Mouse (Mus musculus): ENCODE data around the gene Itfg2. TPM values are rescaled to one million over a fixed set of nuclear protein-coding genes. Genes with fewer than 3 reads are reported as not detected.

Itfg2 gene
- polyA plus RNA-seq, 1 experiment, result 38.0 TPM

DNA sequence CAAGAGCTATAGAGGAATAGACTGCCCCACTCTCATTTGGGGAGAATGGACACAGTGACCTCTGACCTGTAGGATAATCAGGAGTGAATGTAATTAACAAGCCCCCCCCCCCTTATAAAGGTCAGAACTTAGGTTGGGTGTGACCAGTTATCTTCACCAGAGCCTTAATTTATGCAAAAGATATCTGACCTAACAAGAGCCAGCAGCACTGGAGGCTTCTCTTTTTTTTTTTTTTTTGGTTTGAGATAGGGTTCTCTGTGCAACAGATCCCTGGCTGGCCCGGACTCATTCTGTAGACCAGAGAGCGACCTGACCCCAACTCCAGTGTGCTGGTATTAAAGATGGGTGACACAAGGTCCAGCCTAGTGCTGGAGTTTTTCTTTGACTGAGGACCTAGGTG is 4.6 kb upstream of the Itfg2 start:
- Histone ChIP-seq H3K27ac (ENCODE audit: control insufficient read depth, insufficient read depth, low read depth, low read length, poor library complexity) (no peak overlapping the region), H3K4me3 (replicated peaks; ENCODE audit: control insufficient read depth, low read depth, low read length) (no peak overlapping the region), H3K4me1 (ENCODE audit: control insufficient read depth, insufficient read depth, low read length) (no peaks in the 10 kb centered on the region)
- WGBS, result 47% methylated on average over 2 of the region's 2 CpGs
- TF ChIP-seq POLR2A (IDR thresholded peaks at IDR 0.05; ENCODE audit: borderline replicate concordance, control insufficient read depth, low read depth, low read length) (no peak), CTCF (IDR thresholded peaks at IDR 0.05; ENCODE audit: control insufficient read depth, insufficient read depth, low read length) (no peak)

DNA sequence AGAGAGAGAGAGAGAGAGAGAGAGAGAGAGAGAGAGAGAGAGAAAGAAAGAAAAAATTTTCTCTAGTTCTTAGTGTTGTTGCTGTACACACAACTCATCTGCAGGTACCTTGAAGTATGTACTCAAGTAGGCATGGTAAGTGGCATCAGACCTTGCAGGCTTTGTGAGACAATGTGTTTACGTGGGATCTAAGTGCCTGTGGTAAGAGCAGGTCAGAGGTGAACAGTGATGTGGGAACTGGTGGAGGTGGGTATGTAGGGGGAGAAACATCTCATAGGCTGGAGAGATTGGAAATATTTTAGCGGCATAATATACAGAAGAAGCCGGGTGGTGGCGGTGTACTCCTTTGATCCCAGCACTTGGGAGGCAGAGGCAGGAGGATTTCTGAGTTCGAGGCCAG is 2.8 kb upstream of the Itfg2 start:
- 89% methylated on average over 5 of the region's 5 CpGs for WGBS
- Histone ChIP-seq H3K4me1 (ENCODE audit: control insufficient read depth, insufficient read depth, low read length) (no peaks in the 10 kb centered on the region; the same call in 1 of the 2 replicates), H3K27ac (ENCODE audit: control insufficient read depth, insufficient read depth, low read depth, low read length, poor library complexity) (no peak overlapping the region), H3K4me3 (replicated peaks; ENCODE audit: control insufficient read depth, low read depth, low read length) (no peak overlapping the region)
- TF ChIP-seq CTCF (IDR thresholded peaks at IDR 0.05; ENCODE audit: control insufficient read depth, insufficient read depth, low read length), result no peak
- no peak for TF ChIP-seq POLR2A (IDR thresholded peaks at IDR 0.05; ENCODE audit: borderline replicate concordance, control insufficient read depth, low read depth, low read length)

DNA sequence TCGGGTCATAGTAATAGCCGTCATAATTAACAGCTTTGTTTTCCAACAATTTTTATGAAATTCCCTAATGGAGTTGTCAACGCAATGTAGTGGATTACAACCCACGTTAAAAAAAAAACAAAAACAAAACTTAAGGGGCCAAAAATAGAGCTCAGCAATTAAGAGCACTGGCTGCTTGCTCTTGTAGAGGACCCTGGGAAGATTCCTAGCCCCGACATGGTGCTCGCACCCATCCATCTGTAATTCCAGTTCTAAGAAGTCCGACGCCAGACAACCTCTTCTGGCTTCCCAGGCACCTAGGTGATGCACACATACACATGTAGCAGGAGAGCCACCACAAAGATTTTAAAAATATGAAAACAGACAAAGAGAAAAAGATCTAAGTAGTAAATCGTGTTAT is 315 bp upstream of the Itfg2 start:
- 35% methylated on average over 9 of the region's 9 CpGs for WGBS
- Histone ChIP-seq H3K27ac (ENCODE audit: control insufficient read depth, insufficient read depth, low read depth, low read length, poor library complexity) (no peak overlapping the region), H3K4me3 (replicated peaks; ENCODE audit: control insufficient read depth, low read depth, low read length) (peak overlapping the region; percentile 89), H3K4me1 (ENCODE audit: control insufficient read depth, insufficient read depth, low read length) (no peaks in the 10 kb centered on the region; the same call in 1 of the 2 replicates)
- no peak for TF ChIP-seq CTCF (IDR thresholded peaks at IDR 0.05; ENCODE audit: control insufficient read depth, insufficient read depth, low read length)
- TF ChIP-seq POLR2A (IDR thresholded peaks at IDR 0.05; ENCODE audit: borderline replicate concordance, control insufficient read depth, low read depth, low read length), result no peak

DNA sequence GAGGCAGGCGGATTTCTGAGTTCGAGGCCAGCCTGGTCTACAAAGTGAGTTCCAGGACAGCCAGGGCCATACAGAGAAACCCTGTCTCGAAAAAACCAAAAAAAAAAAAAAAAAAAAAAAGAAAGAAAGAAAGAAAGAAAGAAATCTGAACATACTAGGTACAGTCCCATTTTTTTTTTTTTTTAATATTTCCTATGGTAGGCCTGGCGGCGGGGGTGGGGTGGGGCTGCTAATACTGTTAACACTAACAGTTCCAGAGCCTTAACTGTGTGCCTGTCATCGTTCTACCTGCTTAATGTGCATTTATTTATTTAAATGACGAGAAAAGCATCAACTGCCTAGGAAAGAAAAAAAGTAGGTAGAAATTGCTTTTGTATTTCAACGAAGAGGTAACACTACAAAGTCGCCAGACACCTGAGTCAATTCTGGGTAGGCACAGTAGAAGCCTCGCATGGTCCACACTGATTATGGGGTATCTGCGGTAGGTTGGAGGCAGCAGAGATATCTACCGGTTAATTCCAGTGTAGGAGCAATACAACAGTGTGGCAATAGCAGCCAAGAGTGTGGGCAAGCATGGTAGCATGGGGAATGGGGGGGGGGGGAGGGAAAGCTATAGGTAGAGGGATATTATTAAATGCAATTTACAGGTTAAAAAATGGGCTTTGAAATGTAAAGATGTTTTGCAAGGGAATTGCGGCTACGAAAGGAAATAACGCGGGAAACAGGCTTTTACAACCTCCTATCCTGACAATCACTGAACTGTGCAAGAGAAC is 1.0 kb downstream of the Itfg2 start:
- TF ChIP-seq CTCF (IDR thresholded peaks at IDR 0.05; ENCODE audit: control insufficient read depth, insufficient read depth, low read length) (no peak), POLR2A (IDR thresholded peaks at IDR 0.05; ENCODE audit: borderline replicate concordance, control insufficient read depth, low read depth, low read length) (no peak)
- Histone ChIP-seq H3K4me1 (ENCODE audit: control insufficient read depth, insufficient read depth, low read length) (no peaks in the 10 kb centered on the region; the same call in 1 of the 2 replicates), H3K27ac (ENCODE audit: control insufficient read depth, insufficient read depth, low read depth, low read length, poor library complexity) (no peak overlapping the region), H3K4me3 (replicated peaks; ENCODE audit: control insufficient read depth, low read depth, low read length) (peak overlapping the region; percentile 89)
- WGBS, result 36% methylated on average over 16 of the region's 16 CpGs

DNA sequence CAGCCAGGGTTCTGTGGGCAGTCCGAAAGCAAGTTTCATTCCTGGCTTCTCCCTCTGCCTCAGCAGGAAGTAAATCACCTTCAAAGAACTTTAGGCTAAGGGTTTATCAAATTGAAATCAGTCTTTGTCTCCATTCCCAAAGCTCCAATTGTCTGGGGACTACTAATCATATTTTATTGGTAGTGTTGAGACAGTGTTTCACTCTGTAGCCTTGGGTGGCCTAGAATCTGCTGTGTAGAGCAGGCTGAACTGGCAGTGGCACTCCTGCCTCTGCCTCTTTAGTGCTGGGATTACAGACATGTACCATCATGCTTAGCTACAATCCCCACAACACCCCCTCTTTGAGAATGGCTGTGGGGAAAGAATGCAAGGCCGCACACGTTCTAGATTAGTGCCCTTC is 3.3 kb downstream of the Itfg2 start:
- WGBS, result 92% methylated on average over 3 of the region's 3 CpGs
- H3K27ac ChIP-seq (ENCODE audit: control insufficient read depth, insufficient read depth, low read depth, low read length, poor library complexity), result no peak overlapping the region
- no peaks in the 10 kb centered on the region; the same call in 1 of the 2 replicates for H3K4me1 ChIP-seq (ENCODE audit: control insufficient read depth, insufficient read depth, low read length)
- no peak overlapping the region for H3K4me3 ChIP-seq (replicated peaks; ENCODE audit: control insufficient read depth, low read depth, low read length)
- TF ChIP-seq POLR2A (IDR thresholded peaks at IDR 0.05; ENCODE audit: borderline replicate concordance, control insufficient read depth, low read depth, low read length) (no peak), CTCF (IDR thresholded peaks at IDR 0.05; ENCODE audit: control insufficient read depth, insufficient read depth, low read length) (no peak)

DNA sequence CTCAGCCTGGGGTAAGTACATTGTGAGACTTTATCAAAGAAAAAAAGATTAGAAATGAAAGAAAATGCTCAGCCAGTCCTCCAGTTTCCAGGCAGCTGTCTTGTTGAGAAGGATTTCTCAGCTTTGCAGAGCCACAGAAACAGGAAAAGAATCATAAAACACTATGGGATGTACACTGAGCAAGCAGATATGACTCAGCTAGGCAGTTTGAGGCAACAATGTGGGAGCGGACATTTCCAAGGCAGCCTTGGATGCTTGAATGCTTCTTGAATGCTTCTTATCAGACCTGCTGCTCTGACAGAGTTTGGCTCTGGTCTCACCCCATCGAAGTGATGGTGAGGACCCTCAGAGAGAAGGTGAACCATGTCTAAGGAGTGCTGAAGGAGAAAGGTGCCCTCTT is 3.7 kb downstream of the Itfg2 start:
- TF ChIP-seq CTCF (IDR thresholded peaks at IDR 0.05; ENCODE audit: control insufficient read depth, insufficient read depth, low read length) (no peak), POLR2A (IDR thresholded peaks at IDR 0.05; ENCODE audit: borderline replicate concordance, control insufficient read depth, low read depth, low read length) (no peak)
- 47% methylated on average over 2 of the region's 2 CpGs for WGBS
- no peaks in the 10 kb centered on the region; the same call in 1 of the 2 replicates for H3K4me1 ChIP-seq (ENCODE audit: control insufficient read depth, insufficient read depth, low read length)
- no peak overlapping the region for H3K27ac ChIP-seq (ENCODE audit: control insufficient read depth, insufficient read depth, low read depth, low read length, poor library complexity)
- no peak overlapping the region for H3K4me3 ChIP-seq (replicated peaks; ENCODE audit: control insufficient read depth, low read depth, low read length)

DNA sequence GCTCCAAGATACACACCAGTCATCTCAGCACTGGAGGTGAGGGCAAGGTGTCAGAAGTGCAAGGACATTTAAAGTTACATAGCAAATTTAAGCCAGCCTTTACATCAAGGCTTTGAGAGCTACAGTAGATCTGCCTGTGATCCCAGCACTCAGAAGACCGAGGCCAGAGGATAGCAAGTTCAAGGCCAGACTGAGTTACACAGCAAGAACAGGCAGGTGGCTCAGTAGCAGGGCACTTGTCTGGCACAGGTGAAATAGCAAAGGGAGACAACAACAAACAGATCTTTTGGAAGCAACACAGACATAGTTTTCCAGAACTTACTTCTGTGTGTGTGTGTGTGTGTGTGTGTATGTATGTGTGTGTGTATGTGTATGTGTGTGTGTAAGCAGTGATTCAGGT is 6.7 kb downstream of the Itfg2 start:
- Histone ChIP-seq H3K4me1 (ENCODE audit: control insufficient read depth, insufficient read depth, low read length) (no peaks in the 10 kb centered on the region), H3K27ac (ENCODE audit: control insufficient read depth, insufficient read depth, low read depth, low read length, poor library complexity) (no peak overlapping the region), H3K4me3 (replicated peaks; ENCODE audit: control insufficient read depth, low read depth, low read length) (no peak overlapping the region)
- WGBS, result 90% methylated on average over 1 of the region's 1 CpGs
- TF ChIP-seq POLR2A (IDR thresholded peaks at IDR 0.05; ENCODE audit: borderline replicate concordance, control insufficient read depth, low read depth, low read length), result no peak

DNA sequence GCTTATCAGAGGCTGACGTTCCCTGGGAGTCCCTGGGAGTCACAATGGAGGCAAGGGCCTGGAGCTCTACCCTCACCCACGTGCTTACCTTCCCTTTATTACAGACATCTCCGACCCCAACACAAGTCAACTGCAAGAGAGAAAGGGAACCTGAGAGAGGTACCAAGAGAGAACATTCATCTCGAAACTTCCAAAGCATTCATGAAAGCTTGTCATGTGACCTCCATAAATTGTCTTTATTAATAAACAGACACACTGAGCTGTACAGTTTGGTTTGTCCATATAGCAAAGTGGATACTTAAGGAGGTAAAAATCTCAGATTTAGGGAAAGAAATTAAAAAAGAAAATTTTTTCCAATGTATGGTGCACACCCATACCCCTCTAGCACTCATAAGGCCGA is 8.6 kb downstream of the Itfg2 start:
- no peak overlapping the region for H3K4me3 ChIP-seq (replicated peaks; ENCODE audit: control insufficient read depth, low read depth, low read length)
- no peak for TF ChIP-seq POLR2A (IDR thresholded peaks at IDR 0.05; ENCODE audit: borderline replicate concordance, control insufficient read depth, low read depth, low read length)
- TF ChIP-seq CTCF (IDR thresholded peaks at IDR 0.05; ENCODE audit: control insufficient read depth, insufficient read depth, low read length), result no peak
- no peak overlapping the region for H3K27ac ChIP-seq (ENCODE audit: control insufficient read depth, insufficient read depth, low read depth, low read length, poor library complexity)
- no peaks in the 10 kb centered on the region for H3K4me1 ChIP-seq (ENCODE audit: control insufficient read depth, insufficient read depth, low read length)
- 86% methylated on average over 5 of the region's 5 CpGs for WGBS
